Mouse (Mus musculus) myocyte (in vitro differentiated cells): Measurements from ENCODE around the gene Ndc1.

Experiments
- CEBPB ChIP-seq: IDR thresholded peaks from 2 replicates; pipeline ENCODE4 v1.6.1; 2011; ENCODE audit warnings: mild to moderate bottlenecking, moderate library complexity; ENCODE audit not compliant: poor library complexity, insufficient read depth, severe bottlenecking
- E2F4 ChIP-seq: IDR thresholded peaks from one replicate; pipeline ENCODE4 v1.6.1; 2011; ENCODE audit warnings: mild to moderate bottlenecking, control low read depth, moderate library complexity; ENCODE audit not compliant: insufficient read depth
- MYOG ChIP-seq, 3 experiments: IDR thresholded peaks; one replicate each; pipeline ENCODE4 v1.6.1; 2011; ENCODE audit warnings: control low read depth in 2 of 3, low read depth in 2 of 3, mild to moderate bottlenecking in 2 of 3; ENCODE audit not compliant: insufficient read length in 2 of 3, control insufficient read depth in 1 of 3, insufficient read depth in 1 of 3
- POLR2A ChIP-seq: IDR thresholded peaks from one replicate; pipeline ENCODE4 v1.6.1; 2011; ENCODE audit warnings: low read depth, mild to moderate bottlenecking, control low read depth, moderate library complexity; ENCODE audit not compliant: insufficient read length
- POLR2AphosphoS2 ChIP-seq: IDR thresholded peaks from one replicate; pipeline ENCODE4 v1.6.1; 2011; ENCODE audit warnings: low read depth, control low read depth; ENCODE audit not compliant: insufficient read length
- REST ChIP-seq: IDR thresholded peaks from one replicate; pipeline ENCODE4 v1.6.1; 2011; ENCODE audit warnings: mild to moderate bottlenecking, control low read depth, moderate library complexity; ENCODE audit not compliant: insufficient read depth, insufficient read length
- TCF12 ChIP-seq: IDR thresholded peaks from one replicate; pipeline ENCODE4 v1.6.1; 2011; ENCODE audit warnings: mild to moderate bottlenecking, control low read depth; ENCODE audit not compliant: poor library complexity, insufficient read depth, severe bottlenecking
- USF1 ChIP-seq: IDR thresholded peaks from one replicate; pipeline ENCODE4 v1.6.1; 2011; ENCODE audit warnings: low read depth, mild to moderate bottlenecking, control low read depth, moderate library complexity

- no peak for TF ChIP-seq POLR2A
- TF ChIP-seq MYOG (IDR thresholded peaks at IDR 0.05; ENCODE audit: control insufficient read depth in 1 of 3, insufficient read depth in 1 of 3, insufficient read length in 2 of 3, low read depth in 2 of 3): no peak
- TF ChIP-seq CEBPB: no peak
- TF ChIP-seq E2F4: no peak
- TF ChIP-seq TCF12: no peak
- TF ChIP-seq USF1: no peak
- TF ChIP-seq REST: no peak
- TF ChIP-seq POLR2AphosphoS2: no peak
Measured at GRCm38 (mm10) chr4:107420202-107420601, 52.6 kb downstream of the Ndc1 start.
